Mouse (Mus musculus): ENCODE data around the gene Mphosph9. TPM values are rescaled to one million over a fixed set of nuclear protein-coding genes. Genes with fewer than 3 reads are reported as not detected.

Gene Mphosph9
- total RNA-seq, 4 experiments from 2014 or later: 23.8 to 29.4 (median 27.1) TPM

GRCm38 (mm10) chr5:124216403-124216802 is 111.4 kb downstream of the Mphosph9 start:
- no peak for DNase-seq (ENCODE audit: low spot score in 2 of 2)

GRCm38 (mm10) chr5:124215647-124216046 is 112.1 kb downstream of the Mphosph9 start:
- DNase-seq (ENCODE audit: low spot score in 2 of 2): no peak

- DNase-seq (ENCODE audit: low spot score in 2 of 2): no peak
These were observed 113.1 kb downstream of the Mphosph9 start for GRCm38 (mm10) chr5:124214516-124215145.

- no peak for DNase-seq (ENCODE audit: low spot score in 2 of 2)
These were observed 113.9 kb downstream of the Mphosph9 start for GRCm38 (mm10) chr5:124213588-124214469.

- DNase-seq (ENCODE audit: low spot score in 2 of 2): no peak
These were observed 116.1 kb downstream of the Mphosph9 start for GRCm38 (mm10) chr5:124211669-124212068.

- DNase-seq (ENCODE audit: low spot score in 2 of 2): no peak
These were observed 116.5 kb downstream of the Mphosph9 start for GRCm38 (mm10) chr5:124211234-124211633.

GRCm38 (mm10) chr5:124210281-124211016 is 117.3 kb downstream of the Mphosph9 start:
- no peak for DNase-seq (ENCODE audit: low spot score in 2 of 2)

- DNase-seq (ENCODE audit: low spot score in 2 of 2): no peak
These were observed 117.9 kb downstream of the Mphosph9 start for GRCm38 (mm10) chr5:124209850-124210249.

- DNase-seq (ENCODE audit: low spot score in 2 of 2): no peak
These were observed 119.7 kb downstream of the Mphosph9 start for GRCm38 (mm10) chr5:124208030-124208429.

GRCm38 (mm10) chr5:124206481-124207038 is 121.2 kb downstream of the Mphosph9 start:
- no peak for DNase-seq (ENCODE audit: low spot score in 2 of 2)

- DNase-seq (ENCODE audit: low spot score in 2 of 2): no peak
These were observed 121.9 kb downstream of the Mphosph9 start for GRCm38 (mm10) chr5:124205809-124206380.

- DNase-seq (ENCODE audit: low spot score in 2 of 2): no peak
These were observed 122.6 kb downstream of the Mphosph9 start for GRCm38 (mm10) chr5:124205211-124205610.

GRCm38 (mm10) chr5:124204127-124204794 is 123.5 kb downstream of the Mphosph9 start:
- no peak for DNase-seq (ENCODE audit: low spot score in 2 of 2)

GRCm38 (mm10) chr5:124203251-124203650 is 124.5 kb downstream of the Mphosph9 start:
- DNase-seq (ENCODE audit: low spot score in 2 of 2): no peak

GRCm38 (mm10) chr5:124202071-124202470 is 125.7 kb downstream of the Mphosph9 start:
- no peak for DNase-seq (ENCODE audit: low spot score in 2 of 2)

GRCm38 (mm10) chr5:124201564-124201963 is 126.2 kb downstream of the Mphosph9 start:
- DNase-seq (ENCODE audit: low spot score in 2 of 2): no peak

Measured in left cerebral cortex, adult 8-10 months (tissue).